Mouse (Mus musculus) brain, adult 2 months (tissue): Measurements from ENCODE around the gene Hist1h3h.
A peak's percentile ranks its signal among the peaks of the same experiment; 100 is the strongest.
"Not testable (repeated sequence)": the region's sequence is repeated elsewhere in the genome, so short reads cannot be mapped to it uniquely, and the experiment has no call there.

Source experiments
- DNase-seq: peaks from one replicate; pipeline ENCODE4 v3.0.0; 2011; ENCODE audit warnings: low read depth, low spot score

Hist1h3h gene

DNA sequence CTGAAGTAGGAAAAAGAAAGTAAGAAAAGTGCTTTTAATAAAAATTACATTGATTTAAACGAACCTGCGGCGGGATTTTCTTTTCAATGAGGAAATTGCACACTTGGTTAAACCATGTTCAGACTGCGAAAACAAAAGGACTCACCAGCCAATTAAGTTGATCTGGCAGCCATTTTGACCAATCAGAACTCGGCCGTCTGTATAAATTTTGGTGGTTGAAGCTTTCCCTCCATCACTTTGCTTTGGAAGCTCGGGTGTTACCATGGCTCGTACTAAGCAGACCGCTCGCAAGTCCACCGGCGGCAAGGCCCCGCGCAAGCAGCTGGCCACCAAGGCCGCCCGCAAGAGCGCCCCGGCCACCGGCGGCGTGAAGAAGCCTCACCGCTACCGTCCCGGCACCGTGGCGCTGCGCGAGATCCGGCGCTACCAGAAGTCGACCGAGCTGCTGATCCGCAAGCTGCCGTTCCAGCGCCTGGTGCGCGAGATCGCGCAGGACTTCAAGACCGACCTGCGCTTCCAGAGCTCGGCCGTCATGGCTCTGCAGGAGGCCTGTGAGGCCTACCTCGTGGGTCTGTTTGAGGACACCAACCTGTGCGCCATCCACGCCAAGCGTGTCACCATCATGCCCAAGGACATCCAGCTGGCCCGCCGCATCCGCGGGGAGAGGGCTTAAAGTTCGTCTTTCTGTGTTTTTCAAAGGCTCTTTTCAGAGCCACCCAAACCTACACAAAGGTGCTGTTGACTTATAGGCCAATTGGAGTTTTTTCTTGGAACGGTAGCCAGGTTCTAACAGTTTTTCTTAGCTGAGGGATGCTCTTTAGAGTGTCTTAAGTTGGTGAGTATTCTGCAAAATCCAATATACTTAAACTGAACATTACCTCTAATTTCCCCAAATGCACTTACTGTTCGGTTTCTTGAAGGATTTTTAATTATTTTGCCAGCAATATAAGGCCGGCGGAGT, at the start of gene Hist1h3h:
TSS of gene Hist1h3h (plus strand) at position 263 of the 961 bp plus-strand sequence.
- peak; percentile 97 for DNase-seq

DNA sequence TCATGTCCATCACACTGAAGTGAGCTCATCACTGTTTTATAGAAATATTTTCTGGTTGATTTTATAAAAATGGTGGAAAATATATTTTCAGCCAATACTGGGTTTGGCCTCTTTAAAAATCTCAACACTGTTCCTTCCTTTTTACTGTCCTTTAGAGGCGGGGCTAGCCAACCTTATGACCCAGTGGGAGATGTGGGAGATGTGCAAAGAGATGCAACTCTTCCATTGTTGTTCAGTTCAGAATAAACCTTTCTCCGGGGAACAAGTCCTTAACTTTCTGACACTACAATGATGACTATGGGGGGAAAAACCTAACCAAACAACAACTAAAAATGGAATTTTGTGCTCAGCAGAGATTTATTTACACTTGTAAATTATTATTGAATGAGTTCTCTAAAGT, 40.2 kb upstream of the Hist1h3h start, which contains the start of gene Olfr1360:
TSS of gene Olfr1360 (minus strand) at position 101 of the 400 bp plus-strand sequence.
- no peak for DNase-seq

DNA sequence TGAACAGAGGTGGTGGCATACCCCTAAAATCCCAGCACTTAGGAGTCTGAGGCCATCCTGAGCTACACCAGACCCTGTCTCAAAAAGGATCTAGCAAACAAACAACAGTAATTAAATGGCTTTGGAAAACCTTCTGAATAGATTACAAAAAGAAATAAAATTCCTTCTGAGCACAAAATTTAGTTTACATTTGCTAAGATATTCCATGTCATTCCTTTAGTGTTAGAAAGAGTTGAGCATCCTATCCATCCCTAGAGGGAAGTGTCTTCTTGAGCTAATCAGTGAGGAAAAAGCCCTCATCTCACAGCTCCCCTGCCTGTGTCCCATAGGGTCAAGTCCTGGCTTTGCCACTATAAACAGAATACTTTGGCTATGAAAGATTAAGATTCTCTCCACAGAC, 19.6 kb upstream of the Hist1h3h start, which contains the start of gene Olfr1359:
TSS of gene Olfr1359 (plus strand) at position 301 of the 400 bp plus-strand sequence.
- DNase-seq, result no peak

DNA sequence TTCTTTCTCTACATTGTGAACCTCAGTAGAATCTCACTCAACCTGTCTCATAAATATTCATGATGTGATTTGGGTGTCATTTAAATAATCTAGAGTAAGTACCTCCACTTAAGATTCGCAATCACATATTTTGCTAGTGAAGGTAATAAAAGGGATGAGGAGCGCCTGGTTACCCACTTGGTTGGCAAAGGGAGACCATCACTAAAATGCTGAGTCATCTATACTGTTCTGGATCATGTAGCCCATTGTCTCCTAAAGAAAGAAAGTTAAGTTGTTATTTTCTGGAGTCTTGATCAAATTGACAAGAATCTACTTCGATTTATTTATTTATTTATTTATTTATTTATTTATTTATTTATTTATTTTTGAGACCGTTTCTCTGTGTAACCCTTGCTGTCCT, 10.8 kb upstream of the Hist1h3h start:
- no peak for DNase-seq

DNA sequence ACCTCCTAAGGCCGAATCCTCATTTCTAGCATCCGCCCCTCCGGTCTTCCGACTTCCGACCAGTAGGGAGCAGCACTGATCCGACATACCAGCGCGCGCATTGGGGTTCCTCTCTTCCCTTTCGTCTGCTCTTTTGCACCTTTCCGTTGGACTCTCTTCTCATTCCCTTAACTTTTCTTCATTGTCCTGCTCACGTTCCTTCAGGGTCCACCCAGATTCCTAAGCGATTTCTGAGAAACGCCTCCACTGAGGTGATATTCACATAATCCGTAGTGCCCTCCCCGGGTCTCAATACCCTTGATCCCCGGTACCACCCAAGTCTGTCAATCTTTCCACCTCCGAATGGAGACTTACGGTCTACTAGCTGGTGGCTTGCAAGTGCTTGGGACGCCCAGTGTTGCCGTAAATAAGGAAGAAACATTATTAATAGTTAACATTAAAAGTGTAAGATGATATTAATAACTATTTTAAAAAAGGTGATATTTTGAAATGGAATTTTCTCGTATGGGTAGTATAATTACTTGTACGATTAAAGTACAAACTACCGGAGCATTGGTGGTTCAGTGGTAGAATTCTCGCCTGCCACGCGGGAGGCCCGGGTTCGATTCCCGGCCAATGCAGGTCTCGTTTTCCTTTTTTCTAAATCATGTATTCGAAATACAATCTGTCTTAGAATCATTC, 7.3 kb upstream of the Hist1h3h start:
- peak; percentile 93 for DNase-seq

DNA sequence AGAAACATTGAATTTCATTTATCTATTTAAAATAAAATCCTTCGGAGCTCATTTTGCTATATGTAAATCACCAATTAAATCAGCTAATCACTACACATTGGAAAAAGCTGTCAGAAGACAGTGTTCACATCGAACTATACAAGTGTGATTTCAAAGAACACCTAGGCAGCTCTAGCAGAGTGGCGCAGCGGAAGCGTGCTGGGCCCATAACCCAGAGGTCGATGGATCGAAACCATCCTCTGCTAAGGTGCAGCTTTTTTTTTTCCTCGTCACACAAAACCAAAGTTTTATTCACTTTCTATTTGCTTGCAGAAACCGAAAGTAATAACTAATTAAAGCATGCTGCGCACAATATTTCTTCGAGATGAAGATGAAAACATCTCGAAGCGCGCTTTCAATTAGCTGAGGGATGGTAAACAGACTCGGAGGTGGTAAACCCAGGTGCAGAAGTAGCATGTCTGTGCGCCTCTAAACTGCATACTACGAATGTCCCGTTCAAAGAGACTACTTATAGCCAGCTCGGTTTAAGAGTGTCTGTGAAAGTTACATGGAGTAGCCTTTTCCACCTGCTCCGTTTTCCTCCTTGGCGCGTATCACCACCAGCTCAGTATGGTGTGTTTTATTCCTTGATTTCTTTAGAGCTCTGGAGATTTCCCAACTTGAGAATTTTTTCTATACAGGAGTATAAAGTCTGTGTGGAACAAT, 6.5 kb upstream of the Hist1h3h start:
- peak; percentile 77 for DNase-seq

DNA sequence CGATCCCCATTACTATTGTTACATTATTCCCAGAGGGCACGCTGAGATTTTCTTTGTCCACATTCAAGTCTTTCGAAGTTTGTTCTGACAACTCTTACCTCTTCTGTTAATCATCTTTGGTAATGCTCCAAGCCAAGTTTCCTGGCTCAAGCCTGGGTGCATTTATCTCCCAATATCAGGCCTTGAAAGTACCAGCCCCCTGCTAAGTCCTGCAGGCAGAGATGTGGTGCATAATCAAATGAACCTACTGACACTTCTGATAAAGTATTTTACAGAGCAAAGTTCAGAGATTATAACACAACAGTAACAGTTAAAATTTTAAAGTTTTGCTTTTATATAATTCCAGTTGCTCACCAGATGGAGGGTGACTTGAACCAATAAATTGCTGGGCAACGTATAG, 5.8 kb upstream of the Hist1h3h start:
- no peak for DNase-seq

DNA sequence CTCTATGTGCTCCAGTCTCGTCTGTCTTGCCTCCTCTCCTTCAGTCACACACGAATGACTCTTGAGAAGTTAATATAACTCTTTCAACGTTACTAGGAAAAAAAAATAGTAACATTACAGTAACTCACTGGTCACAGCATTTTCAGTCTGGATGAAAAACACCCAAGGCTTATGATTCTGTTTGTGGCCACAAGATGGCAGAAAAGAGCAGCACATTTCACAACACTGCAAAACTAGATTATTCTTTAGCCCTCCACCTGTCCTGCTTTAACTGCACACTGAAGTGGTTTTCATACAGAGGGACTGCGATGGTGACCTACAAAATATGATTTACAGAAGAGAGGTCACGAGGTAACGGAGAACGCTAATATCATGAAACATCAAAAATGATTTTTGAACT, 2.7 kb upstream of the Hist1h3h start:
- peak; percentile 85 for DNase-seq

DNA sequence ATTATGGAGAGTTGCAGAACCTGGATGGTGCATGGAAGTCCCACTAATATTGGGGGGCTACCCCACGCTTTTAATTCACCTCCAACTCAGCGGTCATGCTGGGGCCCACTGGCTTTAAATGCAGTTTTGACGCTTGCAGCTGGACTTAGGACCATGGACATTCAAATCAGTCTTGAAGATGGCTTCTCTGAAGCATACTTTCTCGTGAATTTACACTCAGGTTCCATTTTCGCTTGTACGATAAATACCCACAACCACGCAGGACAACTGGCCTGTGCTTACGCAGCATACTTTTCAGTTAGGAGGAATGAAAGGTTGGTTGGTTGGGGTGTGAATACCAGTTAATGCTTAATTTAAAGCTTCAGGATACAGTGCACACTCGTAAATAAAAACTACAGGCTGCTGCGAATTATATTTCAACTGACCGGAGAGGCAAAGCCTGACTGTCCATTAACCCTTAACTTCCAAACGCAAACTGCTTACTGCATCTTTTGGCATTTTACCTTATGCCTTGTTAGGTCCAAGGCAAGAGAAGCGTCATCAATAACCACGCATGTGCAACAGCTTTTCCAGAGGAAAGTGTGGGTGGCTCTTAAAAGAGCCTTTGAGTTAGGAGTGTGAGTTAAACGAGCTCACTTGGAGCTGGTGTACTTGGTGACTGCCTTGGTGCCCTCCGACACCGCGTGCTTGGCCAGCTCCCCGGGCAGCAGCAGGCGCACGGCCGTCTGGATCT, 2.2 kb upstream of the Hist1h3h start:
- DNase-seq, result peak; percentile 74

DNA sequence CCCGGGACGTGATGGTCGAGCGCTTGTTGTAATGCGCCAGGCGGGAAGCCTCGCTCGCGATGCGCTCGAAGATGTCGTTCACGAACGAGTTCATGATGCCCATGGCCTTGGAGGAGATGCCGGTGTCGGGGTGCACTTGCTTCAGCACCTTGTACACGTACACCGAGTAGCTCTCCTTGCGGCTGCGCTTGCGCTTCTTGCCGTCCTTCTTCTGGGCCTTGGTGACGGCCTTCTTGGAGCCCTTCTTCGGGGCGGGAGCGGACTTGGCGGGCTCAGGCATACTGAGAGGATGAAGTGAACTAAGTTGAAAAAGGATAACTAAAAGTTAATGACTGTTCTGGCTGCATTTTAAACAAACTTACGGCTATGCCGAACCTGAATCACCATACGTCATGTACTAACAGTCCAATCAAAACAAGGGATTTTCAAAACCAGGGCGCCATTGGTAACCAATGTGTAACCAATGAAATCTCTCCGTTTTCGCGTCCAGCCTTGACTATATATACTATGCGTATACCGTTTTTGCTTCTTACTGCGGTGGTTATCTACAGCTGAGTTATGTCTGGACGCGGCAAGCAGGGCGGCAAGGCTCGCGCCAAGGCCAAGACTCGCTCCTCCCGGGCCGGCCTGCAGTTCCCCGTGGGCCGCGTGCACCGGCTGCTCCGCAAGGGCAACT, 1.5 kb upstream of the Hist1h3h start, which contains the start of the genes Hist1h2bl and Hist1h2ai:
TSS of gene Hist1h2bl (minus strand) at position 280 of the 676 bp plus-strand sequence.
TSS of gene Hist1h2ai (plus strand) at position 559 of the 676 bp plus-strand sequence.
- DNase-seq, result peak; percentile 97

DNA sequence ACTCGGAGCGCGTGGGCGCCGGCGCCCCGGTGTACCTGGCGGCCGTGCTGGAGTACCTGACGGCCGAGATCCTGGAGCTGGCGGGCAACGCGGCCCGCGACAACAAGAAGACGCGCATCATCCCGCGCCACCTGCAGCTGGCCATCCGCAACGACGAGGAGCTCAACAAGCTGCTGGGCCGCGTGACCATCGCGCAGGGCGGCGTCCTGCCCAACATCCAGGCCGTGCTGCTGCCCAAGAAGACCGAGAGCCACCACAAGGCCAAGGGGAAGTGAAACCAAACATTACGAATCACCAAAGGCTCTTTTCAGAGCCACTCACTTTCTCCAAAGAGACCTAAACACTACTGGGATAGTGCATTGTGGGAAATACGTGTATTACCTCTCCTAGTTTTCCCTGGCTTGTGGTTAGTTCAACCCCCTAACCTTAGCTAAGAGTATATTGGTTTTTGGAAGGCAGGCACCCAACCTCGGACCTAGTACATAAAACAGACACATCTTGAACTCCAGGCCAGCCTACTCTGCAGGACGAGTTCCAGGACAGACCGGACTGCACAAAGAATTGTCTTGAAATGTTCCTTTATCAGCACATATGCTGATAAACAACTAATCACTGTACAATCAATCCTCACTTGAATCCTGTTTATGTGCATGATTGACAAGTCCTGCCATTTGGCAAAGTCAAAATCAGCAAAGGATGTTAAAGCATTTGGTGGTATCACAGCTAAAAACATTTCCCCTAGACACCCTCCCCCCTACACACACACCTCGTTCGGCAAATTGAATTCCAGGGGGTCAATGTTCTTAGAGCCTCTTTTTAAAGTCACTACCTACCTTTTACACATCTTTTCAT, 693 bp upstream of the Hist1h3h start:
- peak; percentile 32 for DNase-seq

DNA sequence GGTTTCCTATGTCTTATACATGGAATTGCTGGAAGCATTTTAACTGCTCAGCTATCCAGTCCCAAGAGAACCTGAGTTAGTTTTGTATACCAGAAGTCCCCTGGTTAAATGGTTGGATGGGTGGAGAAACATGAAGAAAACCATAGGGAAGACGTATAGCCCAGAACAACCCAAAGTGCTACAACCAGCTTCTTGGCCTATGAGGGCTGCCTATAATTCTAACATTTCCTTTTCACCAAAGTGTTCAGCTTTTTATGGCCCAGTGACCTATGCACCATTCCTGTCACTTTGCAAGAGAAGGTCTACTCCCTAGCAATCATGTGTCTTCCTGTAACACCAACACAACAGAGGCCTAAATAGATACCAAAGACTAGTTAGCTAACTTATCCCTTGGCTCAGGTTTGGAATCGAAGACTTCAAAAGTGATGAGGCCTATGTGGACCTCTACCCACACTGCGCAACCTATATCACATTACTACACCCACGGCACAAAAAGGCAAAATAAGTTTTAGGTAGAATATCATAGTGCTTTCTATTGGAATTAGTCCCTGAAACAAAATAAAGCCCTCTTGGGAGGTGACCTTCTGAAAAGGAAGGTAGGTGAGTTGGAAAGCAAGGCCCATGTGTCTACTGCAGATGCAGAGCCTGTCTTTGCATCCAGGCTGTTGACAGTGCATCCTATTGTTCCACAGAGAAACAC, 1.1 kb downstream of the Hist1h3h start:
- no peak for DNase-seq

DNA sequence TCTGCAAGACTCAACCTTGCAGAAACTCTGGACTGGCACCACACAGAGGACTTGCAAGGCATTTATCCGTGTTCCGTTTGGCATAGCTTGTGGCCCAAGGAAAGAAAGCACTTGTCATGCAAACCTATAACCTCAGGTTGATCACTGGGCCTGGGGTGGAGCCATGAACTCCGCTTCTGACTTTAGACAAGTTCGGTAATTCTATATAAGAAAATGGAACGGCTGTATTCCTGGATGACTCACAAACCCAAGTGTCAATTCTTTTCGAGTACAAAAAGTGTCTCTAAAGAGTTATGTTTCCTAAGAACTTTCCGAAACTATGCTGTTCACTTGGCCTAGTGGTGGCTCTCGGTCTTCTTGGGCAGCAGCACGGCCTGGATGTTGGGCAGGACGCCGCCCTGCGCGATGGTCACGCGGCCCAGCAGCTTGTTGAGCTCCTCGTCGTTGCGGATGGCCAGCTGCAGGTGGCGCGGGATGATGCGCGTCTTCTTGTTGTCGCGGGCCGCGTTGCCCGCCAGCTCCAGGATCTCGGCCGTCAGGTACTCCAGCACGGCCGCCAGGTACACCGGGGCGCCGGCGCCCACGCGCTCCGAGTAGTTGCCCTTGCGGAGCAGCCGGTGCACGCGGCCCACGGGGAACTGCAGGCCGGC, 3.8 kb downstream of the Hist1h3h start:
- not testable (repeated sequence) for DNase-seq

DNA sequence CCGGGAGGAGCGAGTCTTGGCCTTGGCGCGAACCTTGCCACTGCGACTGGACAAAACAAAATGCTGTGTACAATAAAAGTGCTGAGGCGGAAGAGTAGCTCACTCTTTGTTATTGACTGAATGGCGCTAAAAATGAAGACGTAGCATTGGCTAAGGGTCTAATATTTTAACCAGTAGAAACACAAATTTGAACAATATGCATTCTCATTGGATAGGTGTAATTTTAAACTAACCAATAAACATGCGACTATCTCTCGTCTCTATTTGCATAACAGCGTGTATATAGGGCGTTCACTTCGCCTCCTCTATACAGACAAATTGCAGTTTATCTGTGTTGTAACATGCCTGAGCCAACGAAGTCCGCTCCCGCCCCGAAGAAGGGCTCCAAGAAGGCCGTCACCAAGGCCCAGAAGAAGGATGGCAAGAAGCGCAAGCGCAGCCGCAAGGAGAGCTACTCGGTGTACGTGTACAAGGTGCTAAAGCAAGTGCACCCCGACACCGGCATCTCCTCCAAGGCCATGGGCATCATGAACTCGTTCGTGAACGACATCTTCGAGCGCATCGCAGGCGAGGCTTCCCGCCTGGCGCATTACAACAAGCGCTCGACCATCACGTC, 4.4 kb downstream of the Hist1h3h start, which contains the start of gene Hist1h2bm:
TSS of gene Hist1h2bm (plus strand) at position 288 of the 616 bp plus-strand sequence.
- peak; percentile 96 for DNase-seq

DNA sequence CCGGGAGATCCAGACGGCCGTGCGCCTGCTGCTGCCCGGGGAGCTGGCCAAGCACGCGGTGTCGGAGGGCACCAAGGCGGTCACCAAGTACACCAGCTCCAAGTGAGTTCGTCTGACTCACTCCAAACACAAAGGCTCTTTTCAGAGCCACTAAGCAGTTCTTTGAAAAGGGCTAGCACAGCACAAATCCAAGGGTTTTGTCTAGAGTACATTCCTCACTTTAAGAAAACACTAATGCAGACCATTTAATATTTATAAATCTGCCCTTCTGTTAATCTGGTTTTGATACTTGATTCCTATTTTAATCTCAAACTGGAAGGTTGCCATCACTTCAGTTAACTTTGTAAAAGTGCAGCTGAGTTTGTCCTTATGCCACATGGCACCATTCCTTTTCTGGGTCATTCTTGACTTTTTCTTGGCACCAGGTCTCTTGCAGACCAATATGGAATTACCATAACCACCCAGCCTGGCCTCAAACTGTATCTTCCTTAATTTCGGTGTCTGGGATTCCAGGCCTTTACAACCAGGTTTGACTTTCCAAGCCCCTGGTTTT, 5.0 kb downstream of the Hist1h3h start:
- DNase-seq, result no peak

DNA sequence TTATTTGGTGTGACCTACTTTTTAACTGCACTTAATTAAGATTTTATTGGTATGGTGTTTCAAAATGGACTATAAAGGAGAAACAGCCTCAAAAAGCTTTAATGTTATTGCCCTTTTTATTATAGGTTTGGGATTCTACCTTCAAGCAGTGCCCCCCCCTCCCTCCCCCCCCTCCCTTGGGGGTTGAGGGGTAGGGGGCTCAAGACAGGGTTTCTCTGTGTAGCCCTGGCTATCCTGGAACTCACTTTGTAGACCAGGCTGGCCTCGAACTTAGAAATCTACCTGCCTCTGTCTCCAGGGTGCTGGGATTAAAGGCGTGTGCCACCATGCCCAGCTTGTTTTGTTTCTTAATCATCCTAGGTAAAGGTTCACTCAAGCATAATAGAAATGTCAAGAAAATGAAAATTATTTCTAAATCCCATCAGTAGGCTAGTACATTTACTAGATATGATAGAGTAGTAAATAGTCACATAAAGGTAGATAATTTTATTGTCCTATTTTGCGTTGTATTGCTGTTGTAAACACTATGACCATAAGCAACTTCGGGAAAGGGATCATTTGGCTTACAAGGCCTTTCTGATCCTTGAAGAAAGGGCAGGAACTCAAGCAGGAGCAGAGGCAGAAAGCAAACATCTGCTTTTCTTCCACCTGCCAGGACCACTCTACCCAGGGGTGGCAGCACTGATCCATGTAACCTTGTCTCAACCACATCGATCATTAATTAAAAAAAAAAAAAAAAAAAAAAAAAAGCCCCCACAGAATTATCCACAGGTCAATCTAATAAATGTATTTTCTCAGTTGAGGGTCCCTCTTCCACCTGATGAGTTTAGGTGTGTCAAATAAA, 5.8 kb downstream of the Hist1h3h start:
- no peak for DNase-seq
